Mouse (Mus musculus): ENCODE results near the gene Dusp13. TPM values are rescaled to one million over a fixed set of nuclear protein-coding genes. Genes with fewer than 3 reads are reported as not detected.
A peak's percentile ranks its signal among the peaks of the same experiment; 100 is the strongest.

Dusp13 gene
- total and polyA plus RNA-seq, 2 experiments from 2014 or later: 0.25 TPM; not detected in 1

- WGBS: 13% methylated on average over 4 of the region's 4 CpGs
- Histone ChIP-seq H3K4me3 (ENCODE audit: low read length) (no peak overlapping the region), H3K9me3 (ENCODE audit: low read length) (no peaks in the 10 kb centered on the region), H3K4me2 (ENCODE audit: low read depth, low read length) (no peak overlapping the region), H3K9ac (replicated peaks; ENCODE audit: low read length) (no peak overlapping the region), H3K36me3 (ENCODE audit: insufficient read depth, low read length) (no peaks in the 10 kb centered on the region), H3K27ac (no peak overlapping the region), H3K27me3 (ENCODE audit: insufficient read depth, low read length) (no peaks in the 10 kb centered on the region), H3K4me1 (ENCODE audit: insufficient read depth, low read length) (no peaks in the 10 kb centered on the region)
- ATAC-seq (peak; percentile 86), DNase-seq (ENCODE audit: low spot score) (peak; percentile 91)
- peak; percentile 99 for TF ChIP-seq CTCF (IDR thresholded peaks at IDR 0.05; ENCODE audit: low read depth)
Measured at GRCm38 (mm10) chr14:21741786-21742185, 9.2 kb downstream of the Dusp13 start.

- 87% methylated on average over 3 of the region's 3 CpGs for WGBS
- peak; percentile 6; the same call in 1 of the 2 replicates for ATAC-seq
Measured at GRCm38 (mm10) chr14:21741314-21741713, 9.7 kb downstream of the Dusp13 start.

GRCm38 (mm10) chr14:21740345-21740744 is 10.6 kb downstream of the Dusp13 start:
- TF ChIP-seq CTCF (IDR thresholded peaks at IDR 0.05; ENCODE audit: low read depth): no peak
- no peak overlapping the region for H3K4me2 ChIP-seq (ENCODE audit: low read depth, low read length)
- no peak for DNase-seq (ENCODE audit: low spot score)
- H3K4me1 ChIP-seq (ENCODE audit: insufficient read depth, low read length): no peaks in the 10 kb centered on the region
- H3K9me3 ChIP-seq (ENCODE audit: low read length): no peaks in the 10 kb centered on the region
- no peak for ATAC-seq
- H3K4me3 ChIP-seq (ENCODE audit: low read length): no peak overlapping the region
- H3K9ac ChIP-seq (replicated peaks; ENCODE audit: low read length): no peak overlapping the region
- H3K27ac ChIP-seq: no peak overlapping the region
- H3K36me3 ChIP-seq (ENCODE audit: insufficient read depth, low read length): no peaks in the 10 kb centered on the region
- WGBS: 97% methylated on average over 7 of the region's 7 CpGs
- no peaks in the 10 kb centered on the region for H3K27me3 ChIP-seq (ENCODE audit: insufficient read depth, low read length)

More at GRCm38 (mm10) chr14:21741314-21741713, 9.7 kb downstream of the Dusp13 start:
- Histone ChIP-seq H3K27ac (no peak overlapping the region), H3K9me3 (ENCODE audit: low read length) (no peaks in the 10 kb centered on the region), H3K4me1 (ENCODE audit: insufficient read depth, low read length) (no peaks in the 10 kb centered on the region), H3K4me3 (ENCODE audit: low read length) (no peak overlapping the region), H3K36me3 (ENCODE audit: insufficient read depth, low read length) (no peaks in the 10 kb centered on the region), H3K27me3 (ENCODE audit: insufficient read depth, low read length) (no peaks in the 10 kb centered on the region), H3K4me2 (ENCODE audit: low read depth, low read length) (no peak overlapping the region), H3K9ac (replicated peaks; ENCODE audit: low read length) (no peak overlapping the region)
- DNase-seq (ENCODE audit: low spot score): no peak
- TF ChIP-seq CTCF (IDR thresholded peaks at IDR 0.05; ENCODE audit: low read depth): no peak

GRCm38 (mm10) chr14:21733131-21733905 is 17.7 kb downstream of the Dusp13 start:
- no peaks in the 10 kb centered on the region for H3K27me3 ChIP-seq (ENCODE audit: insufficient read depth, low read length)
- no peak for TF ChIP-seq CTCF (IDR thresholded peaks at IDR 0.05; ENCODE audit: low read depth)
- DNase-seq (ENCODE audit: low spot score): no peak
- no peak for ATAC-seq
- no peaks in the 10 kb centered on the region for H3K9me3 ChIP-seq (ENCODE audit: low read length)
- H3K4me3 ChIP-seq (ENCODE audit: low read length): no peak overlapping the region
- no peak overlapping the region for H3K9ac ChIP-seq (replicated peaks; ENCODE audit: low read length)
- no peaks in the 10 kb centered on the region for H3K4me1 ChIP-seq (ENCODE audit: insufficient read depth, low read length)
- H3K27ac ChIP-seq: no peak overlapping the region
- no peaks in the 10 kb centered on the region for H3K36me3 ChIP-seq (ENCODE audit: insufficient read depth, low read length)
- 92% methylated on average over 15 of the region's 15 CpGs for WGBS
- no peak overlapping the region for H3K4me2 ChIP-seq (ENCODE audit: low read depth, low read length)

GRCm38 (mm10) chr14:21729936-21730335 is 21.0 kb downstream of the Dusp13 start:
- H3K9me3 ChIP-seq (ENCODE audit: low read length): no peaks in the 10 kb centered on the region
- no peak overlapping the region for H3K27ac ChIP-seq
- WGBS: 91% methylated on average over 4 of the region's 4 CpGs
- TF ChIP-seq CTCF (IDR thresholded peaks at IDR 0.05; ENCODE audit: low read depth): no peak
- H3K4me3 ChIP-seq (ENCODE audit: low read length): no peak overlapping the region
- no peak for DNase-seq (ENCODE audit: low spot score)
- no peak for ATAC-seq
- H3K36me3 ChIP-seq (ENCODE audit: insufficient read depth, low read length): no peaks in the 10 kb centered on the region
- H3K27me3 ChIP-seq (ENCODE audit: insufficient read depth, low read length): no peaks in the 10 kb centered on the region
- H3K4me2 ChIP-seq (ENCODE audit: low read depth, low read length): no peak overlapping the region
- H3K4me1 ChIP-seq (ENCODE audit: insufficient read depth, low read length): no peaks in the 10 kb centered on the region
- H3K9ac ChIP-seq (replicated peaks; ENCODE audit: low read length): no peak overlapping the region

DNA sequence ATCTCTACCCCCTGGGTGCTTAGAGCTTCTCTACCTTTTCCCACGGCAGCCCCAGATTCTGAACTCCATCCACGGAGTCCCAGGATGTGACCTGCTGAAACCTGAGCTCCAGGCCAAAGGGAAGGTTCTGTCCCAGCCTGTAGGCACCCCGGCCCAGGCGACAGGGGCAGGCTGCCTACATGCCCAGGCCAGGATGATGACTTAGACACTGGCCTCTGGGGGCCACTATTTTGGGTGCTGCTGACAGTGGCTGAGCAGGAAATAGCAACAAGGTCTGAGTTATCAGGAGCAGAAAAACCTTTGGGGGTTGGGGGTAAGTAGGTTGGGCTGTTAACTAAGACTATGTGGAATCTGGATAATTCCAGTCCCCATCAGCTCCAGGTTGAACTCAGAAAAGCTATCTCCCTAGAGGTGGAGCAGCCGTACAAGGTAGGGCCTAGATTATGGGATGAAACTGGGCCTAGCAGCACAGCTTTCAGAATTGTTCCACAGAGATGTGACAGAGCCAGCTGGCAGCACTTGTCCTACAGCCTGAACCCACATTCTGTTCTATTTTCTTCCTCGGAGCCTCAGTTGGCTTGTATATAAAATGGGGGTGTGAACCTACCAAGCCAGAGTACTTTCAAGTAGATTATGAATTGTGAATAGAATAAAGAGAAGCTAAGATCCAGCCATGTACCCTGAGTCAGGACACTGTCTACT is 21.8 kb downstream of the Dusp13 start:
- WGBS: 79% methylated on average over 6 of the region's 6 CpGs
- no peak for ATAC-seq
- H3K4me3 ChIP-seq (ENCODE audit: low read length): no peak overlapping the region

More for the DNA sequence above, 21.8 kb downstream of the Dusp13 start:
- Histone ChIP-seq H3K27me3 (ENCODE audit: insufficient read depth, low read length) (no peaks in the 10 kb centered on the region), H3K4me2 (ENCODE audit: low read depth, low read length) (no peak overlapping the region), H3K36me3 (ENCODE audit: insufficient read depth, low read length) (no peaks in the 10 kb centered on the region), H3K27ac (no peak overlapping the region), H3K4me1 (ENCODE audit: insufficient read depth, low read length) (no peaks in the 10 kb centered on the region), H3K9ac (replicated peaks; ENCODE audit: low read length) (no peak overlapping the region), H3K9me3 (ENCODE audit: low read length) (no peaks in the 10 kb centered on the region)
- TF ChIP-seq CTCF (IDR thresholded peaks at IDR 0.05; ENCODE audit: low read depth): no peak
- DNase-seq (ENCODE audit: low spot score): no peak
